Mouse (Mus musculus): Measurements from ENCODE around the gene Gjb2. TPM values are rescaled to one million over a fixed set of nuclear protein-coding genes. Genes with fewer than 3 reads are reported as not detected.
"Not testable (repeated sequence)": the region's sequence is repeated elsewhere in the genome, so short reads cannot be mapped to it uniquely, and the experiment has no call there.

Gjb2 gene
- polyA plus RNA-seq, 1 experiment: 18.7 TPM

DNA sequence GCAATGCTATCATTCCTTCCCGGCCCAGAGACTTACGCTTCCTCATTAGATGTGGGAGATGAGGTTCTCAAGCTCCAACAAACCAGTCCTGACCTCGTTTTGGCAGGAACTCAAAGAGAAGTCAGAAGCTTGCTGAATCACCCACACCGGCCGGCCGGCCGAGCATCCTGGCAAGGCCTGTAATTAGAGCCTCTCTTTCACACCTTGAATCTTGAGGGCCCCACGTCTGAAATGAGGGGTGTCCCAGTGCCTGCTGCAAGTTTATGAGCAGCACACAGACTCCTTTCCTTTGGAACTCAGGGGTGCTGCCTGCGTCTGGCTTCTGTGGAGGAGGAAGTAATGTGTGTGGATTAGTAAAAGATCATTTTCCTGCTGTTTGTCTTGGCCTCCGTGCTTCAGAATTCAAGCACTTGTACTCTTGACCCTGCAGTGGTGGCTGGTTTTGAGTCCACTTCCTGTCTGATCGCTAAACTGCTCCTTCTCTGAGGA, 20.3 kb downstream of the Gjb2 start:
- Histone ChIP-seq H3K4me3 (replicated peaks; ENCODE audit: extremely low read depth, low read depth, low read length) (no peak overlapping the region), H3K4me1 (ENCODE audit: control insufficient read depth, insufficient read depth, low read length) (no peaks in the 10 kb centered on the region; the same call in 1 of the 2 replicates)
- TF ChIP-seq CTCF (IDR thresholded peaks at IDR 0.05; ENCODE audit: insufficient read depth, low read length): no peak
- no peak for TF ChIP-seq POLR2A (IDR thresholded peaks at IDR 0.05; ENCODE audit: borderline replicate concordance, extremely low read depth, low read depth, low read length)
- peak; percentile 38 for DNase-seq
- 16% methylated on average over 11 of the region's 11 CpGs for WGBS

DNA sequence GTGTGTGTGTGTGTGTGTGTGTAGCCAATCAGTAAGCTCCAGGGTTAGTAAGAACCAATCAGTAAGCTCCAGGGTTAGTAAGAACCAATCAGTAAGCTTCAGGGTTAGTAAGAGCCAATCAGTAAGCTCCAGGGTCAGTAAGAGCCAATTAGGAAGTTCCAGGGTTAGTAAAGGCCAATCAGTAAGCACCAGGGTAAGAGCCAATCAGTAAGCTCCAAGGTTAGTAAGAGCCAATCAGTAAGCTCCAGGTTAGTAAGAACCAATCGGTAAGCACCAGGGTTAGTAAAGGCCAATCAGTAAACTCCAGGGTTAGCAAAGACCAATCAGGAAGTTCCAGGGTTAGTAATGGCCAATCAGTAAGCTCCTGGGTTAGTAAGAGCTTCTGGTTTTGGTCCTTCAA, 21.6 kb downstream of the Gjb2 start:
- H3K4me3 ChIP-seq (replicated peaks; ENCODE audit: extremely low read depth, low read depth, low read length): no peak overlapping the region
- DNase-seq: no peak
- no peaks in the 10 kb centered on the region; the same call in 1 of the 2 replicates for H3K4me1 ChIP-seq (ENCODE audit: control insufficient read depth, insufficient read depth, low read length)
- 100% methylated on average over 1 of the region's 1 CpGs for whole genome bisulfite sequencing
- no peak for TF ChIP-seq POLR2A (IDR thresholded peaks at IDR 0.05; ENCODE audit: borderline replicate concordance, extremely low read depth, low read depth, low read length)
- no peak for TF ChIP-seq CTCF (IDR thresholded peaks at IDR 0.05; ENCODE audit: insufficient read depth, low read length)

DNA sequence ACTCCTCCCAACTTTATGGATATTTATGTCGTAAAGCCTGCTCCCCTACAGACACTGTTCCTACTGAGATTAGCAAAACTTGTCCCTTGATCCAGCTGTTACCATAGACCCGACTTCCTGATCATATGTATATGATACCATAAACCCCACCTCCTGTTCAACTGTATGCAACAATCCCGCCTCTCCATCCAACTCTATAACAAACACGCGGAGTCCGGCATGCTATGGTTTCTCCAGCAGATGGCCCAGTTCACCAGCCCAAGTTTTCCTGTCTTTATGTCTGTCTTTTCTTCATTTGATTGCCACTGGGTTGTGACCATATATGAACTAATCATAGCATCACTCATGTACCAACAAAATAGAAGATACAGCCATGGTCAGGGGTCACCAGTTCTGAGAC, 29.0 kb downstream of the Gjb2 start:
- Histone ChIP-seq H3K4me3 (replicated peaks; ENCODE audit: extremely low read depth, low read depth, low read length) (no peak overlapping the region), H3K4me1 (ENCODE audit: control insufficient read depth, insufficient read depth, low read length) (no peaks in the 10 kb centered on the region)
- 83% methylated on average over 6 of the region's 6 CpGs for WGBS
- no peak for TF ChIP-seq POLR2A (IDR thresholded peaks at IDR 0.05; ENCODE audit: borderline replicate concordance, extremely low read depth, low read depth, low read length)
- 0 out of 2 replicates have a peak, but pooled peaks have one; percentile 6 for TF ChIP-seq CTCF (IDR thresholded peaks at IDR 0.05; ENCODE audit: insufficient read depth, low read length)
- no peak for DNase-seq

DNA sequence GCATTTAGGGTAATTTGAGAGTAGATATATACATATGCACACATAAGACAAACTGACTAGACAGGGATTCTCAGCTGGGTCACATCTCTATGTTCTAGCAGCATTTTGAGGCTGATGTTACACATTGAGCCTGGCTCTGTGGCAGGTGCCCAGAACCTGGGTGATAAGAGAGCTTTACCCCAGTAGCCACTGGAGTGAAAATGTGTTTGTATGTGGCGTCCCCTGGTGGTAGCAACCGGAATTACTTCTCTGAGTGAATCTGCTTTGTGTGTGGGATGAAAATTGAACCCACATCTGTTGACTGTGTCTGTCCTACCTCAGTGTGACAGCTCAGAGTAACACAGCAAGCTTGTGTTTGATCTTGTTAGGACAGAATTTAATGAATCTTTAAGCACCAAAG, 34.6 kb downstream of the Gjb2 start:
- H3K4me1 ChIP-seq (ENCODE audit: control insufficient read depth, insufficient read depth, low read length); H3K4me3 ChIP-seq (replicated peaks; ENCODE audit: extremely low read depth, low read depth, low read length): not testable (repeated sequence)
- 3% methylated on average over 2 of the region's 2 CpGs for WGBS
- DNase-seq: peak; percentile 46
- TF ChIP-seq CTCF (IDR thresholded peaks at IDR 0.05; ENCODE audit: insufficient read depth, low read length): peak; percentile 19; the same call in 1 of the 2 replicates

DNA sequence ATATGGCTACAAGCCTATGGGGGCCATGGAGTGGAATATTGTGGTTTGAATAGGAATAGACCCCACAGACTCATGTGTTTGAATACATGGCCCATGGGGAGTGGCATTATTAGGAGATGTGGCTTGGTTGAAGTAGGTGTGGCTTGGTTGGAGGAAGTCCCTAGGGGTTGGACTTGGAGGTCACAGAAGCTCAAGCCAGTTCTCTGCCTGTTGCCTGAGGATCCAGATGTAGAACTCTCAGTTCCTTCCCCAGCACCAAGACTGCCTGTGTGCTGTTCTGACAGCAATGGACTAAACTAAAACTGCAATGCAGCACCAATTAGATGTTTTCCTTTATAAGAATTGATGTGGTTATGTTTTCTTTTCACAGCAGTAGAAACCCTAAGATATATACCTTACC, 38.4 kb downstream of the Gjb2 start:
- H3K4me3 ChIP-seq (replicated peaks; ENCODE audit: extremely low read depth, low read depth, low read length): no peak overlapping the region
- no peak for DNase-seq
- no peaks in the 10 kb centered on the region for H3K4me1 ChIP-seq (ENCODE audit: control insufficient read depth, insufficient read depth, low read length)
- TF ChIP-seq POLR2A (IDR thresholded peaks at IDR 0.05; ENCODE audit: borderline replicate concordance, extremely low read depth, low read depth, low read length) (no peak), CTCF (IDR thresholded peaks at IDR 0.05; ENCODE audit: insufficient read depth, low read length) (no peak)

DNA sequence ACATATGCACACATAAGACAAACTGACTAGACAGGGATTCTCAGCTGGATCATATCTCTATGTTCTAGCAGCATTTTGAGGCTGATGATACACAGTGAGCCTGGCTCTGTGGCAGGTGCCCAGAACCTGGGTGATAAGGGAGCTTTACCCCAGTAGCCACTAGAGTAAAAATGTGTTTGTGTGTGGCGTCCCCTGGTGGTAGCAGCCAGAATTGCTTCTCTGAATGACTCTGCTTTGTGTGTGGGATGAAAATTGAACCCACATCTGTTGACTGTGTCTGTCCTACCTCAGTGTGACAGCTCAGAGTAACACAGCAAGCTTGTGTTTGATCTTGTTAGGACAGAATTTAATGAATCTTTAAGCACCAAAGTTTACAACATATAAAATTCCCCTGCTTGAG, 44.5 kb downstream of the Gjb2 start:
- TF ChIP-seq CTCF (IDR thresholded peaks at IDR 0.05; ENCODE audit: insufficient read depth, low read length): peak; percentile 41; the same call in 1 of the 2 replicates
- H3K4me3 ChIP-seq (replicated peaks; ENCODE audit: extremely low read depth, low read depth, low read length); H3K4me1 ChIP-seq (ENCODE audit: control insufficient read depth, insufficient read depth, low read length): not testable (repeated sequence)
- WGBS: 0% methylated on average over 1 of the region's 1 CpGs
- peak; percentile 63 for DNase-seq

DNA sequence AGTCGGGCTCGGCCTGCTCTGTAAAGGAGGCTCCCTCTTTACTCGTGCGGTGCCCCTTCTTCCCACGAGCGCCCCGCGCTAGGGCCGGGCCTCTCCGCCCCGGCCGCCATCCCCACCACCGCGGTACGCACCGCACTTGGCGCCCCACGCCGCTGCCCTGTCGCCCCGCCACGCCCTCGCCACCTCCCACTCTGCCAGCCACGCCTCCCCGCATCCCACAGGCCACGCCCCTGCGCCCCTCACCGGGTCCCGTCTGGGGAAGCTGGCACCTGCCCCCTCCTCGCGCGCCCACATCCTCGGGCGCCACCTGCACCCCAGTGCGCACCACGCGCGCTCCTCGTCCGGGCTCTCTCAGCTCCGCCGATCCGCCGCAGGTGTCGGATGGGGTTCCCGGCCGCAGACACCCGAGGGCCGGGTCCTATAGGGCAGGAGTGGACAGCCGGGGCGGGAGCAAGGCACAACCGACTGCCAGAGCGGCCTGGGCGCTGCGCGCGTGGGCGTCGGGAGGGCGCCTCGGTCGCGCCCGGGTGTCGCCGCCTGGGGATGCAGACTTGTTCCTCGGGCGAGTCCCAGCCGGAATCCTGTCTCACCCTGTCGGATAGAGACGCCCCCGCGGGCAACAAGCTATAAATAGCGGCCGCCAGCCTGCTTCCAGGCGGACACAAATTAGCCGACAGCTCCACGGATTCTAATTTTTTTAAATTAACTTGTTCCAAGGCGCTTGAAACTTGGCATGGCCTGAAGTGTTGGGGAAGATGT, 46.8 kb downstream of the Gjb2 start, which contains the start of gene Gja3:
TSS of gene Gja3 (minus strand) at position 538 of the 759 bp plus-strand sequence.
- Histone ChIP-seq H3K4me3 (replicated peaks; ENCODE audit: extremely low read depth, low read depth, low read length) (no peak within 1 kb of the TSS), H3K4me1 (ENCODE audit: control insufficient read depth, insufficient read depth, low read length) (no peaks in the 10 kb centered on the region)
- TF ChIP-seq CTCF (IDR thresholded peaks at IDR 0.05; ENCODE audit: insufficient read depth, low read length) (no peak), POLR2A (IDR thresholded peaks at IDR 0.05; ENCODE audit: borderline replicate concordance, extremely low read depth, low read depth, low read length) (no peak)
- 2% methylated on average over 73 of the region's 79 CpGs for WGBS
- no peak for DNase-seq

DNA sequence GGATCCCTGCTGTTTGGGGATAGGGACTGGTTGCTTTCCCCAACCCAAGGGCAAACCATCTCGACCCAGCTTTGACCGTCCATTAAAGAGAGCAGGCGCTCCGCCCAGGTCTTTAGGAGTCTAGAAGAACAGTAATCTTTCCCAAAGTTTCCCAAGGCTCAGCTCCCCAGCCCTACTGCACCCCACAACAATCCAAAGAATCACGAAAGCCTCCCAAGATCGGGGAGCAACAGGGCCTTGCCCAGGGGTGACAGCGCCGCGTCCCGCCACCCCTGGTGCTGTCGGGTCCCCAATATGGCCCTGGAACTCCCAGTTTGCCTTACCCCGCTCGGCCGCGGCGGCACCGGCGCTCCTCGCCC, 47.3 kb downstream of the Gjb2 start:
- no peak for DNase-seq
- 6% methylated on average over 19 of the region's 19 CpGs for WGBS
- TF ChIP-seq POLR2A (IDR thresholded peaks at IDR 0.05; ENCODE audit: borderline replicate concordance, extremely low read depth, low read depth, low read length): no peak
- TF ChIP-seq CTCF (IDR thresholded peaks at IDR 0.05; ENCODE audit: insufficient read depth, low read length): no peak
- H3K4me1 ChIP-seq (ENCODE audit: control insufficient read depth, insufficient read depth, low read length): no peaks in the 10 kb centered on the region
- no peak overlapping the region for H3K4me3 ChIP-seq (replicated peaks; ENCODE audit: extremely low read depth, low read depth, low read length)

DNA sequence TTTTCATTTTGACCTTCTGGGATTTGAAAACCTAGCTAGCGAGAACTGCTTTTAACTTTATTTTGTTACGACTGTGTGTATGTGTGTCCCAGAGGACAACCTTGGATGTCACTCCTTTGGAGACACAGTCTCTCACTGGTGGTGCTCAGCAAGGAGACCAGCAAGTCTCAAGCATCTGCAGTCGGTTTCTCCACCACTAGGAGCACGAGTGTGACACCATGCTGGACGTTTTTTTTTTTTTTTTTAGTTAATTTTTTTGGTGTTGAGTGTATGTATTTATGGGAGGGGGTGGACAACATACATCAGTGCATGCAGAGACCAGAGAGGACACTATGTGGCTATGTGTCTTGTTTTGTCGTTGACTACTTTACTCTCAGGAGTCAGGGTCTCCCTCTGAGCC, 51.8 kb downstream of the Gjb2 start:
- Histone ChIP-seq H3K4me3 (replicated peaks; ENCODE audit: extremely low read depth, low read depth, low read length) (no peak overlapping the region), H3K4me1 (ENCODE audit: control insufficient read depth, insufficient read depth, low read length) (no peaks in the 10 kb centered on the region)
- WGBS: 63% methylated on average over 6 of the region's 6 CpGs
- no peak for TF ChIP-seq CTCF (IDR thresholded peaks at IDR 0.05; ENCODE audit: insufficient read depth, low read length)
- no peak for TF ChIP-seq POLR2A (IDR thresholded peaks at IDR 0.05; ENCODE audit: borderline replicate concordance, extremely low read depth, low read depth, low read length)
- DNase-seq: no peak

Other genes with a start within 250 kb of the Gjb2 start
- 5.6 and 11.0 TPM in 2 replicates for gene Zmym2, start 218.0 kb downstream of the Gjb2 start, polyA plus RNA-seq (2012; rRNA removed)
- gene Gja3, start 46.6 kb downstream of the Gjb2 start, polyA plus RNA-seq (2012; rRNA removed): 0.24 and 0.97 TPM in 2 replicates
- not detected in 2 replicates for gene Gm4491, start 11.2 kb upstream of the Gjb2 start, polyA plus RNA-seq (2012; rRNA removed)
- gene Gjb6, start 28.9 kb upstream of the Gjb2 start, polyA plus RNA-seq (2012; rRNA removed): 5.2 and 15.0 TPM in 2 replicates

Measured in lung, adult 2 months (tissue).